Mouse (Mus musculus) cerebellum, adult 2 months (tissue): ENCODE results near the gene Alkal2.

Experiments used
- CTCF ChIP-seq: fragments of 200-500 bp; IDR thresholded peaks from 2 replicates; pipeline ENCODE4 v1.5.1; 2011; ENCODE audit warnings: low read depth, mild to moderate bottlenecking, control low read depth, low read length, moderate library complexity, borderline replicate concordance; ENCODE audit not compliant: insufficient read depth
- POLR2A ChIP-seq: fragments of 200-500 bp; IDR thresholded peaks from 2 replicates; pipeline ENCODE4 v1.6.1; 2011; ENCODE audit warnings: low read length, control low read depth, borderline replicate concordance; ENCODE audit not compliant: insufficient read depth

GRCm38 (mm10) chr12:30936899-30937298 lies 52.8 kb downstream of the Alkal2 start:
- TF ChIP-seq POLR2A: no peak
- no peak for TF ChIP-seq CTCF
